Mouse (Mus musculus) thymus, adult 2 months (tissue): ENCODE results near the gene Lrba. TPM values are rescaled to one million over a fixed set of nuclear protein-coding genes. Genes with fewer than 3 reads are reported as not detected.

Source experiments
- DNase-seq: peaks from one replicate; pipeline ENCODE4 v3.0.0; 2021
- H3K27ac ChIP-seq: fragments of 200-500 bp; 2 replicates; pipeline ENCODE4 v1.5.1; 2012; ENCODE audit warnings: low read length, control low read depth; ENCODE audit not compliant: control insufficient read depth, insufficient read depth
- H3K27me3 ChIP-seq: fragments of 200-500 bp; 2 replicates; pipeline ENCODE4 v1.6.1; 2012; ENCODE audit warnings: mild to moderate bottlenecking, low read length, moderate library complexity, mixed read lengths; ENCODE audit not compliant: control insufficient read depth, insufficient read depth
- H3K36me3 ChIP-seq: fragments of 200-500 bp; 2 replicates; pipeline ENCODE4 v1.6.1; 2012; ENCODE audit warnings: mild to moderate bottlenecking, low read length, moderate library complexity; ENCODE audit not compliant: control insufficient read depth, insufficient read depth
- H3K4me1 ChIP-seq: fragments of 200-500 bp; replicated peaks from 2 replicates; pipeline ENCODE4 v1.6.1; 2012; ENCODE audit warnings: low read length; ENCODE audit not compliant: control insufficient read depth, insufficient read depth
- H3K4me3 ChIP-seq: fragments of 200-500 bp; 2 replicates; pipeline ENCODE4 v1.5.1; 2012; ENCODE audit warnings: mild to moderate bottlenecking, low read length, control low read depth, moderate library complexity; ENCODE audit not compliant: control insufficient read depth, insufficient read depth
- CTCF ChIP-seq: fragments of 200-500 bp; IDR thresholded peaks from 2 replicates; pipeline ENCODE4 v1.5.1; 2012; ENCODE audit warnings: mild to moderate bottlenecking, control low read depth, low read length, moderate library complexity, borderline replicate concordance; ENCODE audit not compliant: control insufficient read depth, poor library complexity, insufficient read depth; ENCODE audit errors: extremely low read depth
- POLR2A ChIP-seq: fragments of 200-500 bp; IDR thresholded peaks from 2 replicates; pipeline ENCODE4 v1.6.1; 2012; ENCODE audit warnings: mild to moderate bottlenecking, low read length, control low read depth, moderate library complexity; ENCODE audit not compliant: control insufficient read depth, poor library complexity, insufficient read depth; ENCODE audit errors: extremely low read depth
- WGBS: fragments of 180-500 bp; shearing (Covaris S2); methylation state at CpG from one replicate; pipeline ENCODE4 v1.1.7; 2018; 5-methylcytosine and 5-hydroxymethylcytosine counted together
- polyA plus RNA-seq: library from polyadenylated mRNA; depleted of rRNA; stranded (reverse); fragments of >200 nt; gene quantifications from 2 replicates; pipeline ENCODE4 v1.2.3, GENCODE M21; 2012

The Lrba gene
- polyA plus RNA-seq, 1 experiment: 14.5 TPM

DNA sequence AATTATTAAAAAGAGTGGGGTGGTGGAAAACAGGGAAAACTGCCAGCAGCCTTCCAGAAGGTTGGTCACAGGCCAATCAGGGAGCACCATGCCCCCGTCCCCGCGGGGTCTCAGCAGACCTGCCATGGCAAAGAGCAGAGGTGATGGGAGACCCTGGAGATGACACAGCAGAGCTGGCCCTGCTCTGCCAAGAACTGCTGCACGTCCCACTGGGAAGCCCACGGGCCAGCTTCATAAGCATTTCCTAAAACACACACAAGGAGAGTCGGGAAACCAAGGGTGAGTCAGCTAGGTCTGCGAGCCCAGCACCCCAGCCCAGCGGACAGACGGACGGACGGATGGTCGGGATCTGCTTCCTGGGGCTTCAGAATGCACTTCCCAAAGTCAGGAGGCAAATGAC is 561.8 kb downstream of the Lrba start:
- Histone ChIP-seq H3K4me3 (no peak overlapping the region), H3K27ac (no peak overlapping the region), H3K27me3 (no peaks in the 10 kb centered on the region), H3K36me3 (no peaks in the 10 kb centered on the region), H3K4me1 (no peaks in the 10 kb centered on the region)
- 90% methylated on average over 12 of the region's 12 CpGs for WGBS
- DNase-seq: no peak
- no peak for TF ChIP-seq POLR2A
- TF ChIP-seq CTCF: no peak

DNA sequence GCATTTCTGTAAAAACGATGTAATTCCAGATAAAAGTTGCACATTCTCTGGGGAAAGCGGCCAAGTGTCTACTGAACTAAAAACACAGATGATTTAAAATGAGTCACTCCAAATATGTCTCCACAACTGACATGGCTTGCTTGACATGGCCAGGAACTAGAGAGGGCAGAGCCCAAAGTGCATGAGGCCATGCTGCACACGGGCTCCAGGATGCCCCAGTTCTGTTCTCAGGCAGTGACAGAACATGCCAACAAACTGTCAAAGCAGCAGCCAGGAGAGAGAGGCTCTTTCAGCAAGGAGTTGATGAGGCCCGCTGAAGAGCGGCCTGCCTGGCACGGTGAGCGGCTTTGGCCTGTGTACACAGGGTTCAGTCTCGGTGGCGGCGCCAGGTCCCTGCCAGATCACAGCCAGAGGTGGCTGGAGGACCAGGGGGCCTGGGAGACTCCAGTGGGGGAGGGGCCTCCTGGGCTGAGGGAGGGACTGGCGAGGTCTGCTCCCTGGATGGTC is 562.4 kb downstream of the Lrba start:
- no peaks in the 10 kb centered on the region for H3K36me3 ChIP-seq
- no peaks in the 10 kb centered on the region for H3K4me1 ChIP-seq
- DNase-seq: no peak
- no peak for TF ChIP-seq CTCF
- TF ChIP-seq POLR2A: no peak
- no peak overlapping the region for H3K27ac ChIP-seq
- H3K4me3 ChIP-seq: no peak overlapping the region
- 95% methylated on average over 11 of the region's 11 CpGs for whole genome bisulfite sequencing
- H3K27me3 ChIP-seq: no peaks in the 10 kb centered on the region

DNA sequence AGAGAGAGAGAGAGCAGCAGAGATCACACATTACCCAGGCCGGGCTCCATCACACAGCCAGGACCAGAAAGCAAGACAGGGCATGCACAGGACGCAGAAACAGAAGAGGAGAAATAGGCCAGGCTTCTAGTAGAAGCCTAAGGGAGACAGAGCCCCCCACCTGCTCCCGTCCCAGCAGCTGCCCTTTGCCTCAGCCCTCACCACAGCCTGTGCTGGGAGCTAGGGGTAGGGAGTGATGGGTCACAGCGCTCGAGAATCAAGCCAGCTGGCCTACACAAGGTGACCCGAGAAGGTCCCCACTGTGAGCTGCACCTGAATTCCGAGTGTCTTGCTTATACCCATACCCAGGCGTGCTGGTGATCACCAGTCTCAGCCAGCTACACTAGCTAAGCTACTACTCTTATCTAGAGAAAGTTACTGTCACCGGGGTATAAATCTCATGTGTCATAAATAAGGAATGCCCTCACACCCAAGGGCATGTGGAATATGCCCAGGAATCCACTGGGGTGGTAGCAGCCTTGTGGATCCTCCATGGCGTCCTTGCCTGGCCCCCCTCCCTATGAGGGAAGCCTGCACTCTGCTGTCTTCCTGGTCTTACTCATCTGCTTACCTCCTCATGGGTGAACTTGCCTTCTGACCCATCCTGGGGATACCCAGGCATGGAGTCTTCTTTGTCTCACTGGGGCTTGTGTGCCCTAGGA is 563.1 kb downstream of the Lrba start:
- no peaks in the 10 kb centered on the region for H3K36me3 ChIP-seq
- 95% methylated on average over 10 of the region's 10 CpGs for WGBS
- H3K4me1 ChIP-seq: no peaks in the 10 kb centered on the region
- H3K4me3 ChIP-seq: no peak overlapping the region
- TF ChIP-seq CTCF (no peak), POLR2A (no peak)
- H3K27me3 ChIP-seq: no peaks in the 10 kb centered on the region
- DNase-seq: no peak
- no peak overlapping the region for H3K27ac ChIP-seq

DNA sequence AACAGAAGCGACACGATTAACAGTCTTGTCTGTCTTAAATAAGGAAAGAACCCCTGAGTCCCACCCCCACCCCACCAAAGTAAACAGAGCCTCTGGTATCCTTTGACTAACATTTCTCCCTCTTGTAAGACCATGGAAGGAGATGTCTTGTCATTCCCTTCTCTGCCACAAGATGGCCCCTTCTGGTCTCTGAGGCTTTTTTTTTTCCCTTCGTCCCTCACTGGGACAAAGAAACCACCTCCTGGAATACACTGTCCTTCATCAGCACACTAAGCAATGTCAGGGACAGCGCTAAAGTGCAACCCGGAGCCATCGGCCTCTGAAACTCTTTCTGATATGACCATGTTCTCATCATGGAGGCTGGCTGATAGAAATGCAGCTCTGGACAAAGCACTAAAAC is 564.2 kb downstream of the Lrba start:
- TF ChIP-seq CTCF (no peak), POLR2A (no peak)
- Histone ChIP-seq H3K36me3 (no peaks in the 10 kb centered on the region), H3K4me1 (no peaks in the 10 kb centered on the region), H3K27me3 (no peaks in the 10 kb centered on the region), H3K27ac (no peak overlapping the region), H3K4me3 (no peak overlapping the region)
- WGBS: 69% methylated on average over 6 of the region's 6 CpGs
- DNase-seq: peak; percentile 52

DNA sequence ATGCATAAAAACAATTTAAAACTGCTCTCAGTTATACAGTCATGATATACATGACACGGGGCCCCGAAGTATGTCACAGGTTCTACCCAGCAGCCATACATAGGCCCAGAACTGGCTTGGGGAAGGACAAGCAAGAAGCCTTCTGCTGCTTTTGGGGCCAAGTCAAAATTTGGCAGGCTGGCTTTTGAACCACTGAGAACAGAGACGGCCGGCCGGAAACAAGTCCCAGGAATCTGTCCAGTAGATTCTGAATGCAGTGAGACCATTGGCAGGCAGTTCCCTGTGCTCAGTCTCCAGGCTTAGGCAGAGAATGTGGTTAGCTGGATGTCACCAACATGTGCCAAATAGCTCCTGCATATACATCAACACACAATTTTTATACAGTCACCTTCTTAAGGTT is 565.3 kb downstream of the Lrba start:
- H3K4me3 ChIP-seq: no peak overlapping the region
- 98% methylated on average over 5 of the region's 5 CpGs for WGBS
- H3K27me3 ChIP-seq: no peaks in the 10 kb centered on the region
- H3K27ac ChIP-seq: no peak overlapping the region
- TF ChIP-seq CTCF: no peak
- no peak for DNase-seq
- no peaks in the 10 kb centered on the region for H3K4me1 ChIP-seq
- no peaks in the 10 kb centered on the region for H3K36me3 ChIP-seq

DNA sequence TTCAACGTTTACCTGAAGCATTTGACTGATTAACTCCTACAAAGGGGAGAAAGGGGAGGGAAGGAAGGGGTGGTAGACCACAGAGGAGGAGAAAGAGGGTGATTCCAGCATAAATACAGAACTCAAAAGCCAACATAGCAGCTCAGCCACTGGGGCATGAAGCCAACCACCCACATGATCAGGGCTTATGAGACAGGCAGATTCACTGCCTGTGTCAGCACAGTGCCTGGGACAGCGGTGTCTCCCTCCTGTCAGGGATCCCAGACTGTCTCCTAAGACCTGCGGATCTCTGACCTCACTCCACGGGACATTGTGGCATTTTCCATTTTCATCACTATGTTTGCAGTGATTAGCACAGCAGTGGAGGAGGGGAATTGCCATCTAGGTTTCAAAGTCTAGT is 568.8 kb downstream of the Lrba start:
- no peak for DNase-seq
- WGBS: 67% methylated on average over 4 of the region's 4 CpGs
- H3K27ac ChIP-seq: no peak overlapping the region
- H3K36me3 ChIP-seq: peaks cover 4% of the 10 kb centered on the region; the same call in 1 of the 2 replicates
- TF ChIP-seq CTCF (no peak), POLR2A (no peak)
- no peaks in the 10 kb centered on the region for H3K4me1 ChIP-seq
- no peaks in the 10 kb centered on the region for H3K27me3 ChIP-seq
- H3K4me3 ChIP-seq: no peak overlapping the region

DNA sequence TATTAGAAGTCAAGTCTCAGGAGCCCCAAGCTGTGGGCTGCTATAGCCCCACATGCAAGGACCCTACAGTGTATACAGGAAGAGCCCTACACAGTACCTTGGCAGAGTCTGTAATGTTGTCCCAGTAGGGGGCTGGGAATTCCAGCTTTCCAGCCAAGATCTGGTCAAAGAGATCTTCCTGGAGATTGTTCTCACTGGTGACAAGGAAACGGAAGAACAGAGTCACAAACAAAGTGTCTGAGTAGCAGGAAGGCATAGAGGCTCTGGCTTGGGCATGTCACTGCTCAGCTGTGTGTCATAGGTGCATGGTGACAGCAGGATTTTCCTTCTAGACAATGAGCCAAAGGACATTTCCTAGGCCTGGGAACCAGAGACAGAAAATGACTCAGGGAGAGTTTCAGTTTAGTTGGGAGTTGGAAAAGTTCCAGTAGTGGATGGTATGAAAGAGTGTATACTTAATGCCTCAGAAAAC is 569.3 kb downstream of the Lrba start:
- WGBS: 90% methylated on average over 1 of the region's 1 CpGs
- Histone ChIP-seq H3K36me3 (peaks cover 4% of the 10 kb centered on the region; the same call in 1 of the 2 replicates), H3K27me3 (no peaks in the 10 kb centered on the region), H3K4me1 (no peaks in the 10 kb centered on the region), H3K4me3 (no peak overlapping the region), H3K27ac (no peak overlapping the region)
- no peak for TF ChIP-seq CTCF
- TF ChIP-seq POLR2A: no peak
- no peak for DNase-seq
